Mouse (Mus musculus) neural tube, embryonic 11.5 days (tissue): ENCODE data around the gene Pgghg. TPM values are rescaled to one million over a fixed set of nuclear protein-coding genes. Genes with fewer than 3 reads are reported as not detected.
A peak's percentile ranks its signal among the peaks of the same experiment; 100 is the strongest.

ENCODE experiments used
- ATAC-seq: fragments of 200-750 bp; cut with Nextera tagmentation; 2 replicates; pipeline ENCODE4 v1.8.0; 2017; ENCODE audit warnings: moderate number of reproducible peaks, mild to moderate bottlenecking, moderate TSS enrichment, moderate library complexity; ENCODE audit not compliant: insufficient read depth, low FRiP score, low TSS enrichment
- DNase-seq: peaks from one replicate; pipeline ENCODE4 v3.0.0-alpha.2; 2015; ENCODE audit warnings: low spot score
- H3K27ac ChIP-seq: fragments of 300-500 bp; sonication (generic); 2 replicates; pipeline ENCODE4 v1.5.1; 2014; ENCODE audit warnings: low read depth, mild to moderate bottlenecking, low read length
- H3K27me3 ChIP-seq: fragments of 300-500 bp; sonication (generic); 2 replicates; pipeline ENCODE4 v1.6.1; 2014; ENCODE audit warnings: mild to moderate bottlenecking, low read length, mixed read lengths; ENCODE audit not compliant: control insufficient read depth, insufficient read depth
- H3K36me3 ChIP-seq: fragments of 300-500 bp; sonication (generic); 2 replicates; pipeline ENCODE4 v1.6.1; 2014; ENCODE audit warnings: mild to moderate bottlenecking, low read length, moderate library complexity, mixed read lengths; ENCODE audit not compliant: control insufficient read depth, insufficient read depth
- H3K4me1 ChIP-seq: fragments of 300-500 bp; sonication (generic); 2 replicates; pipeline ENCODE4 v1.6.1; 2014; ENCODE audit warnings: low read length, mixed read lengths; ENCODE audit not compliant: control insufficient read depth, insufficient read depth
- H3K4me2 ChIP-seq: fragments of 300-500 bp; sonication (generic); 2 replicates; pipeline ENCODE4 v1.6.1; 2014; ENCODE audit warnings: low read depth, mild to moderate bottlenecking, moderate library complexity
- H3K4me3 ChIP-seq: fragments of 300-500 bp; sonication (generic); 2 replicates; pipeline ENCODE4 v1.5.1; 2014; ENCODE audit warnings: low read depth, low read length
- H3K9ac ChIP-seq: fragments of 300-500 bp; sonication (generic); 2 replicates; pipeline ENCODE4 v1.6.1; 2014; ENCODE audit warnings: mild to moderate bottlenecking, low read length
- H3K9me3 ChIP-seq: fragments of 300-500 bp; sonication (generic); 2 replicates; pipeline ENCODE4 v1.6.1; 2016; ENCODE audit warnings: low read length; ENCODE audit not compliant: control insufficient read depth
- WGBS: fragments of 180-500 bp; shearing (Covaris S2); extraction: QIAGEN DNeasy Blood & Tissue Kit; methylation state at CpG from one replicate; pipeline ENCODE4 v1.1.7; 2014; 5-methylcytosine and 5-hydroxymethylcytosine counted together
- polyA plus RNA-seq: library from polyadenylated mRNA; unstranded; fragments of >200 nt; fragmentation: Nextera tagmentation; extraction: Ambion mirVana; gene quantifications from 2 replicates; pipeline ENCODE4 v1.2.1, GENCODE M21; 2014

Pgghg gene
- polyA plus RNA-seq, 1 experiment from 2014 or later = 15.8 TPM

DNA sequence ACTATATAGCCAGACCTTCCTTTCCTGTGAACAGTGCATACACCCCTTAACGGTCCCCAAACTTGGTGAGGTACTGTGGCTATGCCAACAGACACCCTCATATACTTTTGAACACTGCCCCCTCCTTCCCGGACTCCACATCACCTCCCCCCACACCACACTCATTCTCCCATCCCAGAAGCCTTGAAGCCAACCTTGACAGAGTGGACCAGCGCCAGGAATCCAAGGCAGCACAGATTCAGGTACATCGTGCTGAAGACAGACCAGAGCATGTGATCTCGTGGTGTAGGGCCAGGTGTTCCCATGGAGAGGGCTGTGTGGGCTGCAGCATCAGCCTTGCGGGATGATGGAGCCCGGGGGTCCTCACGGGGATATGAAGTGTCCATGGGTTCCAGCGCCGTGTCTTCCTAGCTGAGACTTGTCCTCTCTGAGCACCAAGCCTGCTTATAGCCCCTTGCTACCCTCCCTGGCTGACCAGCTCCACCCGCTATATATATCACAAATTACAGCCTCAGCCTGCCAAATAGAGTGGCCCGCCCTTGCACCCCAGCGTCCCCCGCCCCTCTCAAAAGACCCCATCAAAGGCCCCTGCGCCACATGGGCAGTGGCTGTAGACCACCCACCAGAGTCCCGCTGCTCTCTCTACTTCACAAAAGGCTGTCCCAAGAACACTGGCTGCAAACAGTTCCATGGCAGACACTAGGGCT, 8.8 kb downstream of the Pgghg start, which contains the start of gene Ifitm5:
Gene Ifitm5 (minus strand): TSS at position 468 of the 707 bp plus-strand sequence.
- Histone ChIP-seq H3K27ac (no peak within 1 kb of the TSS), H3K4me2 (no peak within 1 kb of the TSS), H3K9me3 (no peaks in the 10 kb centered on the region)

DNA sequence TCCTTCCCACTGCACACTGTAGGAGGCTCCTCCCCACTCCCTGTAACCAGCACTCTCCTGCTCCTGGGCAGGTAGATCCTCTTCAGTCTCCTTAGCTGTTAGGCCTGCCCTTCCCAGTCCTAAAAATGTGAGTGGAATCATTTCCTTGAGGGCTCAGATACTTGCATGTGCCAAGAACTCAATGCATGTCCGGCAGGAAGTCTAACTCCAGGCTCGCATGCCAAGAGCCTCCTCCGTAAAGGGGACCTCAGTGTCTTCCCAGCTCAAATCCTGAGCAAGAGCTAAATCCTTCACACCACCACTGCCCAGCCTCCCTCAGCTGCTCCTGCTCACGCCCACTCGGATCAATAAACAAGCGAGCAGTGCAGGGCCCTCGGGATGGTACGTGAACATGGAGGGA, 9.9 kb downstream of the Pgghg start:
- Histone ChIP-seq H3K27me3 (no peaks in the 10 kb centered on the region), H3K36me3 (peaks cover 2% of the 10 kb centered on the region; the same call in 1 of the 2 replicates), H3K27ac (no peak overlapping the region), H3K4me3 (no peak overlapping the region), H3K9ac (no peak overlapping the region), H3K4me1 (0 out of 2 replicates have a peak, but pooled peaks cover 7% of the 10 kb centered on the region), H3K4me2 (no peak overlapping the region), H3K9me3 (no peaks in the 10 kb centered on the region)
- ATAC-seq (no peak; the same call in none of the 2 replicates), DNase-seq (no peak)
- 36% methylated on average over 8 of the region's 8 CpGs for WGBS

More for the DNA sequence above, 8.8 kb downstream of the Pgghg start, which contains the start of gene Ifitm5:
- Histone ChIP-seq H3K27me3 (no peaks in the 10 kb centered on the region), H3K4me1 (0 out of 2 replicates have a peak, but pooled peaks cover 7% of the 10 kb centered on the region), H3K4me3 (no peak within 1 kb of the TSS), H3K36me3 (peaks cover 2% of the 10 kb centered on the region; the same call in 1 of the 2 replicates), H3K9ac (no peak within 1 kb of the TSS)
- WGBS = 51% methylated on average over 16 of the region's 16 CpGs
- DNase-seq = no peak
- ATAC-seq = no peak

DNA sequence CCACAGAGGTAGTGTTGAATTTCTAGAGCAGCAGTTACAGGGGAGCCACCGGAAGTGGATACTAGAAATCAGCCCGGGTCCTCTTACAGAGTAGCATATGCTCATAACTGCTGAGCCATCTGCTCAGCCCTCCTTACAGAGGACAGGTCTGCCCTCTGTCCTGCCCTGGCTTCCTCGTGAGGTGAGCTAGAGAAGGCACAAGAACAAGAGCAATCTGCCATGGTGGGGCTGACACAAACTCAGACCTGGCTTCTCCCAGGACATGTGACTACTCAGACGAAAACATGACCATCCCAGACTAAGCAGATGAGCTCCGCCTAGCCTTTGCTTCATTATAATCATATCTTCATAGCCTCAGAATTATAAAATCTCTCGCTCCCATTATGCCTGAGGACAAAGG, 10.6 kb downstream of the Pgghg start:
- ATAC-seq = no peak
- H3K9me3 ChIP-seq = no peaks in the 10 kb centered on the region
- H3K4me1 ChIP-seq = 0 out of 2 replicates have a peak, but pooled peaks cover 7% of the 10 kb centered on the region
- H3K9ac ChIP-seq = no peak overlapping the region
- peaks cover 2% of the 10 kb centered on the region; the same call in 1 of the 2 replicates for H3K36me3 ChIP-seq
- H3K4me2 ChIP-seq = no peak overlapping the region
- H3K27me3 ChIP-seq = no peaks in the 10 kb centered on the region
- no peak overlapping the region for H3K27ac ChIP-seq
- H3K4me3 ChIP-seq = no peak overlapping the region
- WGBS = 68% methylated on average over 6 of the region's 6 CpGs
- DNase-seq = no peak

DNA sequence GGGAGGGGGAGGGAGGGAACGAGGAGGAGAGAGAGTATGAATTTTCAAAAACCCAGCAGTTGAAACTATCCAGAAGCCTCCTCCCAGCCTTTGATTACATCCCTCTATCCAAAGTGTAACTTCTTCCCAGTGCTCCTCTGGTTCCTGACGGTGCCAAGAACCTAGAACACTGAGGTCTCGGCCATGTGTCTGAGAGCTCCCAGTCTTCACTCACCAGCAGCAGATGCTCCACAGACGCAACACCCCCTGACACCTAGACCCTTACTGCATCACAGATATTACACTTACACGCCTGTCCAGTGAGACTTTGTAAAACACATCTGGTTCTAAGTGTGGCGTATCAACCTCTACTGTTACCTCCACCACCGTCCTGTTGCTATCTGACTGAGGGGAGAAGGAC, 11.2 kb downstream of the Pgghg start:
- Histone ChIP-seq H3K4me3 (no peak overlapping the region), H3K27me3 (no peaks in the 10 kb centered on the region), H3K9ac (no peak overlapping the region), H3K9me3 (no peaks in the 10 kb centered on the region), H3K27ac (no peak overlapping the region), H3K4me1 (0 out of 2 replicates have a peak, but pooled peaks cover 7% of the 10 kb centered on the region), H3K4me2 (no peak overlapping the region), H3K36me3 (peaks cover 2% of the 10 kb centered on the region; the same call in 1 of the 2 replicates)
- DNase-seq (no peak), ATAC-seq (no peak)
- WGBS = 82% methylated on average over 7 of the region's 7 CpGs

DNA sequence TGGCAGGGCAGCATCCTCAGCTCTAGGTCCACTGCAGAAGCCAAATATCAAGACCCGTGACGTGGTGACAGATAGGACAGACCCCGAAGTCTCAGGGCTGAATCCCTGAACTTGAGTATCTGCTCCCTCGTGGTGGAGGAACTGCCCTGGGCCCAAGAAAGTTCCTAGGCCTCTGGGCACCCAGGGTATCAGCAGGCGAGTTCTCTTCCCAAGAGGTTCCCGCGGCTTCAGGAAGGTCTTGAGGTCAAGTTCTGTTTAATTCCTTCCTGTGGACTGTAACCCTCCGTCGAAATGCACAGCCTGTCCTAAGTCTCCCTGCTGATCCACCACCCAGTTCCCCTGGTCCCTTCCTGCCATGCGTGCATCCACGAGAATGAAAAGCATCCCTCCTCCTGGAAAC, 11.9 kb downstream of the Pgghg start:
- Histone ChIP-seq H3K4me3 (no peak overlapping the region), H3K27me3 (no peaks in the 10 kb centered on the region), H3K36me3 (no peaks in the 10 kb centered on the region; the same call in 1 of the 2 replicates), H3K4me2 (no peak overlapping the region), H3K4me1 (0 out of 2 replicates have a peak, but pooled peaks cover 7% of the 10 kb centered on the region), H3K27ac (no peak overlapping the region), H3K9ac (no peak overlapping the region), H3K9me3 (no peaks in the 10 kb centered on the region)
- 83% methylated on average over 11 of the region's 11 CpGs for WGBS
- DNase-seq (no peak), ATAC-seq (no peak)

DNA sequence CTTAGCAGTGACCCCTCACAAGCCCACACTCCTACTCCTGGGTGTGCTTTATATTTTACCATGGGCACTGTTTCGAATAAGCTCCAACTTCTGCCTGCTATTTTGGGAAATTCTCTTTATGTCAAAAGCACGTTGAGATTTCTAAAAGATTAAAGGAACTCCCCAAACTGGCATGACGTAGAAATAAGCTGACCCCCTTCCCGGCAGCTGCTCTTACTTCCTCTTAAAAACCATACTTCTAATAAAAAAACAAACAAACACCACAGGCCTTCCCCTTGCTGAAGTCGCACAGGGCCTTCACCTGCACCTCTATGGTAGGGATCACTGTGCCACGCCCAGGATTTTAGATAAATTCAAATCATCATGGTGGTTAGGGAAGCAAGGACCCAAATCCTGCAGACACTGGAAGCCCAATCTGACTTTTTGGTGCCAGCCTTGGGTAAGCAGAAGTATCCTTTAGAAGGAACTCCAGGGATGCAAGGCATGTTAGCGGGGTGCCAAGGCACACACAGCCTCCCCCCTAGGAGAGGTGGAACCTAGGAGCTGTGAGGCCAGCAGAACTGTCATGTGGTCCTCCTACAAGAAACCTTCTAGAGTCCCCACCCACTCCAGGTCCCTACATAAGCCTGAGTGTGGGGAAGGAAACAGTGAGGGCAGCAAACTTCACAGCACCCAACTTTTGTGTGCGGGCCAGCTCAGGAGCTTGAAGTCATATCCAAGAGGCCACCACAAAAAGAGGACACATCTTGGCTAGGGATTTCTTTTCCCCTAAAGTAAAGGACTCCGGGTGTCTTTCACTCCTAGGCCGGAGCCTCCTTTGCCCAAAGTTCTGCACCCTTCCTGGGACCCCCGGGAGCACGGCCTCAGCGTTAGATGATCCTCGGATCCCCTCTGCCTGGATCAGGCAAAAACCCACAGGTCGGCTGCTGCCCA, 12.9 kb downstream of the Pgghg start:
- DNase-seq = no peak
- Histone ChIP-seq H3K4me1 (peaks cover 8% of the 10 kb centered on the region; the same call in 1 of the 2 replicates), H3K9me3 (no peaks in the 10 kb centered on the region), H3K4me2 (peak overlapping the region; percentile 58), H3K4me3 (peak overlapping the region; percentile 38), H3K27me3 (no peaks in the 10 kb centered on the region), H3K9ac (no peak overlapping the region), H3K36me3 (no peaks in the 10 kb centered on the region; the same call in 1 of the 2 replicates), H3K27ac (no peak overlapping the region)
- 68% methylated on average over 15 of the region's 15 CpGs for WGBS
- no peak for ATAC-seq

DNA sequence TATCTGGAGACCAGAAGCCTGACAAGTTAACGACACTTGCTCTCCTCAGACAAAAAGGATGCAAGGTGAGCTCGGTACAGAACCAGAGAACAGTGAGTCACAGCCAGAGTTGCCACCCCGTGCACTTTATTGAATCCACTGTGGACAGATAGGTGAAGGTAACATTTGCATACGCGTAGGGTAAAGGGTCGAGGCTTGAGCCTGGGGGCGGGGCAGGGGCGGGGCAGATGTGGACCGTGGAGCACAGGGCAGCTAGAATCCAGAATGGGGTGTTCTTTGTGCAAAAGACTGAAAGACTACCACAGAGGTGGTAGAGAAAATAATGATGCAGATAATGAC, 13.5 kb downstream of the Pgghg start:
- ATAC-seq (no peak), DNase-seq (no peak)
- Histone ChIP-seq H3K36me3 (no peaks in the 10 kb centered on the region), H3K27me3 (no peaks in the 10 kb centered on the region), H3K4me2 (peak overlapping the region; percentile 58), H3K4me3 (peak overlapping the region; percentile 38), H3K9me3 (no peaks in the 10 kb centered on the region), H3K27ac (no peak overlapping the region), H3K4me1 (peaks cover 11% of the 10 kb centered on the region; the same call in 1 of the 2 replicates), H3K9ac (no peak overlapping the region; the same call in 1 of the 2 replicates)
- WGBS = 12% methylated on average over 9 of the region's 9 CpGs

DNA sequence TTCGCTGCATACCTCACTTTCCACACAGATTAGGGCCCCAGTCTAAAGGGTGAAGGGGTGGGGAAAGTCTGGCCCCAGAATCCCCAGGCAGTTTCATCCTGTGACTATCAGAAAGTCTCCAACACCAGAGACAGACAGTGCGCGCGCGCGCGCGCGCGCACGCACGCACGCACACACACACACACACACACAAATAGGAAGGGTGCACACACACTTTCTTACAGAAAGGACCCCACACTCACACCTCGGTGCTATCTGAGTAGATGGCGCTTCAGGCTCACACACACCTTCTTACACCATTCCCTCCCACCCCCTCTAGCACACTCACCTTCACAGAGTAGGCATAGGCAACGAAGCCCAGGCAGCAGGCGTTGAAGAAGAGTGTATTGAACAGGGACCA, 14.2 kb downstream of the Pgghg start:
- ATAC-seq = no peak
- peak overlapping the region; percentile 58 for H3K4me2 ChIP-seq
- H3K36me3 ChIP-seq = no peaks in the 10 kb centered on the region
- H3K27me3 ChIP-seq = no peaks in the 10 kb centered on the region
- peak overlapping the region; percentile 38 for H3K4me3 ChIP-seq
- no peaks in the 10 kb centered on the region for H3K9me3 ChIP-seq
- H3K27ac ChIP-seq = peak overlapping the region; percentile 46; the same call in 1 of the 2 replicates
- 7% methylated on average over 17 of the region's 17 CpGs for WGBS
- H3K9ac ChIP-seq = peak overlapping the region; percentile 48
- peaks cover 9% of the 10 kb centered on the region; the same call in 1 of the 2 replicates for H3K4me1 ChIP-seq
- DNase-seq = peak; percentile 50
